Mouse (Mus musculus): ENCODE results near the gene Slc12a5. TPM values are rescaled to one million over a fixed set of nuclear protein-coding genes. Genes with fewer than 3 reads are reported as not detected.

Gene Slc12a5
- polyA plus RNA-seq (2012; rRNA removed), result 0.30 and 0.47 TPM in 2 replicates

GRCm38 (mm10) chr2:164960716-164961441 is at the start of gene Slc12a5:
TSS of gene Slc12a5 (plus strand) at chr2:164960802.

GRCm38 (mm10) chr2:164911086-164912048 is 49.2 kb upstream of the Slc12a5 start, which contains the start of gene Zfp335:
TSS of gene Zfp335 (minus strand) at chr2:164911757.

GRCm38 (mm10) chr2:164940140-164940830 is 20.3 kb upstream of the Slc12a5 start, which contains the start of gene Mmp9:
TSS of gene Mmp9 (plus strand) at chr2:164940780.

GRCm38 (mm10) chr2:165034131-165035057 is 73.8 kb downstream of the Slc12a5 start, which contains the start of gene Ncoa5:
TSS of gene Ncoa5 (minus strand) at chr2:165034867.

Other genes starting within 250 kb of the Slc12a5 start
- gene Spint5, start 245.5 kb upstream of the Slc12a5 start, polyA plus RNA-seq (2012; rRNA removed), result not detected in 2 replicates
- 0.22 TPM in 1 of 2 replicates, not detected in the other for gene Wfdc3, start 214.9 kb upstream of the Slc12a5 start, polyA plus RNA-seq (2012; rRNA removed)
- gene Dnttip1, start 214.8 kb upstream of the Slc12a5 start, polyA plus RNA-seq (2012; rRNA removed), result 9.0 and 25.3 TPM in 2 replicates
- 31.9 and 34.3 TPM in 2 replicates for gene Ube2c, start 190.9 kb upstream of the Slc12a5 start, polyA plus RNA-seq (2012; rRNA removed)
- gene Tnnc2, start 180.8 kb upstream of the Slc12a5 start, polyA plus RNA-seq (2012; rRNA removed), result 33.7 and 34.0 TPM in 2 replicates
- gene Snx21, start 175.0 kb upstream of the Slc12a5 start, polyA plus RNA-seq (2012; rRNA removed), result 15.0 and 20.3 TPM in 2 replicates
- gene Acot8, start 155.9 kb upstream of the Slc12a5 start, polyA plus RNA-seq (2012; rRNA removed), result 37.1 and 48.4 TPM in 2 replicates
- gene Zswim3, start 155.7 kb upstream of the Slc12a5 start, polyA plus RNA-seq (2012; rRNA removed), result 0.58 and 1.1 TPM in 2 replicates
- gene Zswim1, start 138.1 kb upstream of the Slc12a5 start, polyA plus RNA-seq (2012; rRNA removed), result 8.0 and 8.1 TPM in 2 replicates
- not detected in 2 replicates for gene Spata25, start 132.3 kb upstream of the Slc12a5 start, polyA plus RNA-seq (2012; rRNA removed)
- gene Ctsa, start 127.9 kb upstream of the Slc12a5 start, polyA plus RNA-seq (2012; rRNA removed), result 97.4 and 104 TPM in 2 replicates
- gene Neurl2, start 127.3 kb upstream of the Slc12a5 start, polyA plus RNA-seq (2012; rRNA removed), result 3.4 and 4.2 TPM in 2 replicates
- 43.0 and 47.2 TPM in 2 replicates for gene Pltp, start 103.1 kb upstream of the Slc12a5 start, polyA plus RNA-seq (2012; rRNA removed)
- 30.9 and 37.6 TPM in 2 replicates for gene Pcif1, start 81.5 kb upstream of the Slc12a5 start, polyA plus RNA-seq (2012; rRNA removed)
- 16.7 and 17.1 TPM in 2 replicates for gene Zfp335, start 49.0 kb upstream of the Slc12a5 start, polyA plus RNA-seq (2012; rRNA removed)
- 1.9 and 3.6 TPM in 2 replicates for gene Mmp9, start 20.0 kb upstream of the Slc12a5 start, polyA plus RNA-seq (2012; rRNA removed)
- gene Ncoa5, start 74.1 kb downstream of the Slc12a5 start, polyA plus RNA-seq (2012; rRNA removed), result 9.8 and 12.4 TPM in 2 replicates
- 1.3 and 1.6 TPM in 2 replicates for gene Cd40, start 94.8 kb downstream of the Slc12a5 start, polyA plus RNA-seq (2012; rRNA removed)
- not detected in 2 replicates for gene 1700025C18Rik, start 129.9 kb downstream of the Slc12a5 start, polyA plus RNA-seq (2012; rRNA removed)

Measured in stomach, adult 2 months (tissue).